Mouse (Mus musculus): ENCODE results near the gene Asb13.

- TF ChIP-seq GATA1 (IDR thresholded peaks at IDR 0.05; ENCODE audit: low read depth, low read length) (no peak), GABPA (IDR thresholded peaks at IDR 0.05; ENCODE audit: low read depth, low read length) (no peak), CTCF (IDR thresholded peaks at IDR 0.05 in 2 of 3, conservative IDR thresholded peaks at IDR 0.05 in 1 of 3; ENCODE audit: control insufficient read depth in 1 of 3, insufficient read depth in 1 of 3, low read depth in 2 of 3, low read length in 3 of 3, poor library complexity in 1 of 3, severe bottlenecking in 1 of 3) (no peak), EP300 (IDR thresholded peaks at IDR 0.05; ENCODE audit: low read depth in 1 of 2, low read length in 2 of 2) (no peak), POLR2A (IDR thresholded peaks at IDR 0.05; ENCODE audit: control insufficient read depth in 1 of 2, insufficient read depth in 1 of 2, low read depth in 1 of 2, low read length in 2 of 2, poor library complexity in 1 of 2) (no peak), ZMIZ1 (IDR thresholded peaks at IDR 0.05; ENCODE audit: low read depth, low read length) (no peak), MAFK (IDR thresholded peaks at IDR 0.05; ENCODE audit: borderline replicate concordance, low read depth, low read length) (no peak), RCOR1 (IDR thresholded peaks at IDR 0.05; ENCODE audit: low read depth, low read length) (no peak), E2F4 (IDR thresholded peaks at IDR 0.05; ENCODE audit: borderline replicate concordance, low read depth, low read length) (no peak), ELF1 (IDR thresholded peaks at IDR 0.05; ENCODE audit: low read depth, low read length) (no peak), BHLHE40 (IDR thresholded peaks at IDR 0.05; ENCODE audit: borderline replicate concordance, low read depth, low read length) (no peak)
These were observed 11.0 kb downstream of the Asb13 start for GRCm38 (mm10) chr13:3644871-3645270.

Measured in MEL (cell line).